Mouse (Mus musculus): ENCODE results near the gene H13.

GRCm38 (mm10) chr2:152707186-152707585 is 37.9 kb downstream of the H13 start:
- TF ChIP-seq POLR2A (IDR thresholded peaks at IDR 0.05; ENCODE audit: borderline replicate concordance, low read depth, low read length): no peak
- no peak for TF ChIP-seq CTCF (IDR thresholded peaks at IDR 0.05; ENCODE audit: low read depth, low read length)
